Mouse (Mus musculus) mouse embryonic stem cell (cell line): Measurements from ENCODE around the gene Camsap3.
"Not testable (repeated sequence)": the region's sequence is repeated elsewhere in the genome, so short reads cannot be mapped to it uniquely, and the experiment has no call there.

Experiments used
- in situ Hi-C, 2 experiments: fragments of 300-500 bp; cut with MboI; formaldehyde crosslinking; loops; 1 replicate in 1 of 2; 3 replicates in 1 of 2; pipeline ENCODE4 v1.14.3; 2019 to 2020; ENCODE audit warnings: low sequenced_read_pairs in 2 of 2, low pct_unique_long_range_greater_than_20kb in 1 of 2, mixed read lengths in 1 of 2; ENCODE audit not compliant: unreplicated experiment in 1 of 2

The Camsap3 gene

DNA sequence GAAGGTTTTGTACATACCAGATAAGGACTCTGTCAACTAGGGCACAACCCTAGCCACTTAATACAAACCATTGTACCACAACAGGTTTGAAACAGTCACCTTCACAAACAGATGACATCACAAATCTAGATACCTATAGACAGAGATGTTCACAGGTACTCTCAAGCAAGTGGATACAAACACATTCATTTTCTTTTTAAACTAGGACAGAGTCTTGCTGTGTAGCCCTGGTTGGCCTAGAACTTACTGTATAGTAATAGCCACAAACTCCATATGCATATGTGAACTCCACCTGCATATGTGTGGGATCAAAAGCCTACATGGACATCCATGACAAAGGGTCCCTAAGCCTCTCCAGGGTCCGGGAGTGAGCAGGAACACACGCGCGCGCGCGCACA lies at the start of gene Camsap3:
Gene Camsap3 (plus strand): TSS at position 301 of the 398 bp plus-strand sequence.
- in situ Hi-C loops: no loop called here

DNA sequence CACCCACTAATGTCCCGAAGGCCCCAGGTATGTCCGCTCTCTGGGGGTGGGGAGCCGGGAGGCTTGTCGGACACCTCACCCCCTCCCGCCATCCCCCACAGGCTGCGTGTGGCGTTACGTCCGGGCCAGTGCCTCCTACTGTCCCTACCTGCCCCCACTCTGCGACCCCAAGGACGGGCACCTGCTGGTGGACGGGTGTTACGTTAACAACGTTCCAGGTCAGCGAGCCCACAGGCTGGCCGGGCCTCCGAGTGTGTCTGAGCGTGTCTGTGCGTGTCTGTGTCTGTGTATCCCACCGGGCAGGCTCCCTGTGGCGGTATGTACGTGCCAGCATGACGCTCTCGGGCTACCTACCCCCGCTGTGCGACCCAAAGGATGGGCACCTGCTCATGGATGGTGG lies 49.4 kb upstream of the Camsap3 start:
- in situ Hi-C loops: no loop called here

DNA sequence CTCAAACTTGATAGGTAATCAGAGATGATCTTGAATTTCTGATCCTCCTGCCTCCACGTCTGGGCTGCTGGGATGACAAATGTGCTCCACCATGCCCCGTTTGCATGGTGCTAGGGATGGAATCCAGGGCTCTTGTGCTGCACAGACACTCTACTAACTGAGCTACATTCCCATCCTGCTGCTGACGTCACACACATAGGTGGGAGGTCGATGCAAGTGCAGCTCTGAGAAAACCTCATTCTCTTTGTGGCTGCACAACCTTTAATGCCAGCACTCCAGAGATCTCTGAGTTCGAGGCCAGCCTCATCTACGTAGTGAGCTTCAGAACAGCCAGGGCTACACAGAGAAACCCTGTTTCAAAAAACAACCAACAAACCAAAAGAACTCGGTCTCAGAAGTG lies 47.9 kb upstream of the Camsap3 start:
- in situ Hi-C loops: no loop called here

DNA sequence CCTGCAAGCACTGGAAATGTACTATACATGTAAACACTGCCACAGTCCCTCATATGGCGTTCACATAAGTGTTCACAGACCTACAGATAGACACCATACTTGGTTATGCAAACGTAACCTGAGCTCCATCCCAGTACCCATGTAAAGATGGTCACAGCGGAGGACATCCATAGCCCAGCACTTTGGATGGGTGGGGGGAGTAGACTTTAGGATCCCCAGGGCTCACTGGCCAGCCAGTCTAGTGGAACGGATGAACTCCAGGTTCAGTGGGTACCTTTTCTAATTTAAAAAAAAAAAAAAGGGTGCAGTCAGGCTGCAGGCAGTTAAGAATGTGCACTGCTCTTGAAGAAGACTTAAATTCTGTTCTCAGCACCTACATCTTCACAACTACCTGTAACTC lies 47.0 kb upstream of the Camsap3 start:
- in situ Hi-C loops: no loop called here

DNA sequence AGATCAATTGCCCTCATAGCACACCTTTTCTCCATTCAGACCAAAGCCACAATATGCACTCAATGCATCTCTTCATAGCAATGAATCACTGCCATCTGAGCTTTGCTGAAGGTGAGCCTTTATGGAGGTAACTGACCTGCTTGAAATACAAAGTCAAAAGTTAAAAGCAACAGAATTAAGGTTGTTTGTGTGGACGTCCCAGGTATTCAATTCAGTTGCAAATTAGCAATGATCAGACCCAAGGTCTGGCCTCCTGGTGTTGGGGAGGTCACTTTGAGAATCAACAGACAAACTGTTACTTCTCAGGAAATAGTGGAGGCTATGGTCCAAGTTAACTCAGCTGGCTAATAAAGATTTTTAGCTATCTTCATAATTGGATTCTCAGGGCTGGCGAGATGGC lies 40.6 kb upstream of the Camsap3 start:
- in situ Hi-C loops: no loop called here

DNA sequence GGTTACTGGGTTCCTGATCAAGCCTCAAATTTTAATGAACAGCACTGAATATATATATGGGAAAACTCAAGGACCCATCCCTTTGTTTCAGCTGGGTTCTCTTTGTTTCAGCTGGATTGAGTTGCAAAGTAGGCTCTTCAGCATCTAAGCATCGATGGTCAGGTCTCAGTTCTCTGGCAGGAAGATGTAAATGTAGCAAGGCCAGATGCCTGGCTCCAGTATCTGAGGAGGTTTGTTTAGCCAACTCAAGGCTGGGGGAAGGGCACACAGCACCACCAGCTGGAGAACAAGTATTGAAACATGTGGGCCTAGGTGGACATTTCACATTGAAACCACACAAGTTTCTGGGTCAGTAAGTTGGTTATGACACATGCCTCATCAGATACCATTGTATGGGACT lies 34.9 kb upstream of the Camsap3 start:
- in situ Hi-C loops: no loop called here

DNA sequence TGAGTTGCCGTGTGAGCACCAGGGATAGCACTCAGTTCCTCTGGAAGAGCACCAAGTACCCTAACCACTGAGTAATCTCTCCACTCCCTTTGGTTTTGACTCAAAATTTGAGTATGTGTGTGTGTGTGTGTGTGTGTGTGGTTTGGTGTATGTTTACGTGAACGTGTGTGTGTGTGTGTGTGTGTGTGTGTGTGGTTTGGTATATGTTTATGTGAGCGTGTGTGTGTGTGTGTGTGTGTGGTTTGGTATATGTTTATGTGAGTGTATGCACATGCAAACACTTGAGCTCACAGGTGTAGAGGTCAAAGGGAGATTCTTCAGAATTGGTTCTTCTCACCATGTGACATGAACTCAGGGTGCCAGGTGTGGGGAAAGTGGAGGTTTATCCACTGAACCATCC lies 31.0 kb upstream of the Camsap3 start:
- in situ Hi-C loops: no loop called here

DNA sequence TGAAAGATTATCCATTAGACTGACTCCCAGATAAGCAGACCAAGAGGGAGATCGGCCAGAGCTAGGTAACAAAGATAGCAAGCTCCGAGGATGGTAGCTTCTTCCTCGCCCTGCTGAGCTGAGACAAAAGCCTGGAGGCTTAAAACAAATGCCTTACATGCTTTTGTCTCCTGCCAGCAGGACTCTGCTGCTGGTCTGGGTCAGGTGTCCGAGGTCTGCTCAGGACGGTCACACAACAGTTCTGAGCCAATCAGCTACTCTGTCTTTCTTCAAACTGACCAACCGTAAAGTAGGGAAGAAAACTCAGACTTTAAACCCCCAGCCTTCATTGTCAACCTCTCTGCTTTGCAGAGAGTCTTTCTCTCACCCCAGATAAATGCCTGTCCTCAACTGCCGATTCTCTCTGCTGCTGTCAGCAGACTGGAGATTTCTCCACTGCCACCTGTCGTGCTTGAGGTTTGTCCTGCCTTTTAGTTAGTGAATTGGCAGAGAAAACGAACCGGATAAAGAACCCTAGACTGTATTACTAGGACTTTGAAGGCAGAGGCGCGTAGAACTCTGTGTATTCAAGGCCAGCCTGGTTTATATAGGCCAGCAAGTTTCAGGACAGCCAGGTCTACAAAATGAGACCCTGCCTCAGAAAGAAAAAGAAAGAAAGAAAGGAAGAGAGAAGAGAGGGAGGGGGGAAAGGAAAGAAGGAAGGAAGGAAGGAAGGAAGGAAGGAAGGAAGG lies 19.3 kb upstream of the Camsap3 start, which contains the start of gene C330021F23Rik:
Gene C330021F23Rik (plus strand): TSS at position 350 of the 731 bp plus-strand sequence.
- in situ Hi-C loops: no loop called here

DNA sequence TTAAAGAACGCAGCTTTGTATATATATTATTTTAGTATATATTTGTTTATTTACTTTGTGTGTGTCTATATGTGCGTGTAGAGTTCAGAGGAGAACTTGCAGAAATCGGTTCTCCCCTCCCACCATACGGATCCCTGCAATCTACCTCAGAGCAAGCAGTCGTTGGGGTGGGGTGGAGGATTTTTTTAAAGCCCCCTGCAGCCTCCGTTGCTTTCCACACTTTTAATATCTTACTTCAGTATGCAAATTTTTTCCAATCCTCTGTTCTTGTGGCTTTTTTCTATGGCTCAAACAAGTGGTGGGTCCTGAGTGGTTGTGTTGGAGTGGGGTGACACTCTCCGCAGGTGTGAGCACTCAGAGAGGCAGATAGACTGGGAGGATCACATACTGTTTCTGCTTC lies 18.7 kb upstream of the Camsap3 start:
- in situ Hi-C loops: no loop called here

DNA sequence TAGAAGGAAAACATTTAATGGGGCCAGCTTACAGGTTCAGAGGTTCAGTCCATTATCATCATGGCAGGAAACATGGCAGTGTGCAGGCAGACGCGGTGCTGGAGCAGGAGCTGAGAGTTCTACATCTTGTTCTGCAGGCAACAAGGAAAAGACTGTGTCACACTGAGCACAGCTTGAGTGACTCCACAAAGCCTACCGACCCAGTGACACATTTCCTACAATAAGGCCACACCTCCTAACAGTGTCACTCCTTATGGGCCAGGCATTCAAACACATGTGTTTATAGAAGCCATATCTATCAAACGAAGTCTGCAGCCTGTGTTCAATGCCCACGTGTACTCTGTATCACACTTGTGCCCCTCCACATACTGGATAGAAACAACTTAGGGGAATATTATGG lies 17.3 kb upstream of the Camsap3 start:
- in situ Hi-C loops: loop anchor here in 1 of 2 experiments (5.0 kb wide), 1 partner anchor 103 kb away; the partner anchor contains the start of gene Fcor

DNA sequence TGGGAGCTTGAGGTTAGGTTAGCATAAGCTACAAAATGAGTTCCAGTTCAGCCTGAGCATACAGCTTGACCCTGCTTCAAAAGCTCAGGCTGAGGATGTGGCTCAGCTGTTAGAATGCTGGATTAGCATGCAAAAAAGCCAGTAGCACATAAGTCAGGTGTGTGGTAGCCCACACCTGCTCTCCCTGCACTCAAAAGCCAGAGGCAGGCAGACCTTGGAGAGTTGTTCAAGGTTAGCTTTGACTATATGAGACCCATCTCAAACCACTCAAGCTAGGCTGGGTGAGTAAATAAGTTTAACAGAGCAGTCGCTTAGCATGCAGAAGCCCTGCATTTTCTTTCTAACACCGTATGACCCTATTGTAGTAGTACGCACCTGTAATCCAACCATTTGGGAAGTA lies 12.5 kb upstream of the Camsap3 start:
- in situ Hi-C loops: loop anchor here in 1 of 2 experiments (5.0 kb wide), 1 partner anchor 98 kb away; the partner anchor contains the start of gene Fcor

DNA sequence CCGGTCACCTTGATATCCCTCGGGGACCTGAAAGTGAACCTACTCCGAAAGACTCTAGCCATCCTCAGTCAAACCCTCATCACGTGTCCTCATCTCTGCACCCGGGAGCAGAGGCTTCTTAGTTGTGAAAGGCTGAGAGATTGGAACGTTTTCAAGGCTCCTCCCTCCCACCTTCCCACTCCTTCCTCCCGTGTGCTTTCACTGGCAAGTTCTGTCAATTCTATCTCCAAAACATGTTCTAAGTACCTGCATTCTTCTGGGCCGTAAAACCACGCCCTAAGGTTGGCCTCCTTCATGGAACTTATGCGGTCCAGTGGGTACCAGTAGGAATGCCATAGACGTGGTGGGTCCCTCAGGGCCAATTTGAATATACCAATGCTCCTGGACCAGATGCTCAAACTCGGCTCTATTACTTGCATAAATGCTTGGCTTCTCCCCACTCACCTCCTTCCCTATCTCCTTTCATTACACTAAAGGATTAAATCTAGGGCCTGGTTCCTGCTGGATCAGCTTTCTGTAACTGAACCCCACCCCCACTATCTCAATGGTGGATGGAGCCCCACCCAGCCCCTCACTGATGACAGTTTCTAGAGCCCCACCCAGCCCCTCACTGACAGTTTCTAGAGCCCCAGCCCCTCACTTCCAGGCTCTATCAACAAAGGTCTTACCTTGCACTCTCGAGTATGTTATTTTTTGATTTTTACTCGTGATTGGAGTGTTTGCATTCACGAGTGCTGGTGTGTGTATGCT lies 10.7 kb upstream of the Camsap3 start:
- in situ Hi-C loops: no loop called here

DNA sequence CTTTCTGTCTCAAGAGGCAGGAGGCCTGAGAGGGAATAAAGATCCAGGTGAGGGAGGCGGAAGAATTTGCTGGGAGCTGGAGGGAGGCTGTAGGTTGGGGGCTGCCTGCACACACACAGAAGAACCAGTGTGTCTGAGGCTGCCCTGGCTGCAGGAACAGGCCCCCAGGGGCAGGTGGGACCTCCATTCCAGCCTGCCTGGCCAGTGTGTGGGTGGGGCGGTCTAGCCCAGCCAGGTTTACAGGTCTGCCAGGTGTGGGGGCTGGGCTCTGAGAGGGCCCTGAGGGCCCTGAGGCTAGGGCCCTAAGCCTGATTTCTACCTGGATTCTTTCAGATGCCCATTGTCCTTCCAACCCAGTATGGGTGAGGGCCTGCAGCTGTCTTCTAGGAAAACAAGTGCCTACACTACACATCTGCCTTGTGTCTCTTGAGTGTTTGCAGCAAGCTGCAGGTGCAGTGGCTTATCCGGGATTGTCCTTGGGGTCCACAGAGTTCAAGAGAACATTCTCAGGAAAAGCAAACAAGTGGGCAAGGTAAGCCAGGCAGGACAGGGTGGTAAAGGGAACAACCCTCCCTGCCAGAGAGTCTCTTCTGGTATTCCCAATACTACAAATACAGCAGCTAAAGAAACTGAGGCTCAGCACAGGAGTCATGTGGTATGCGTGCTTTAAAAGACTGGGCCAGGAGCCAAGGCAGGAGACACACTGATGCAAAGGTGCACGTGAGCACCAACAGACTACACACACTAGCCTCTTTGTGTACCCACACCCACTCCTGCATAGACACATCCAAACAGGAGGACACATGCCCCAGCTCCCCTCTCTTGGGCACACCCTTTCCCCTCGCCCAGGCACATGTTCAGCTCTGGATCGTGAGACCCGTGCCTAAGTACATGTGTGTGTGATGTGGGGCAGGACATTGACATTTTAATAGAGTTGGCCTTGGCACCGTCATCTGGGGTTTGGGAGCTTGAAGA lies 7.4 kb upstream of the Camsap3 start:
- in situ Hi-C loops: no loop called here

DNA sequence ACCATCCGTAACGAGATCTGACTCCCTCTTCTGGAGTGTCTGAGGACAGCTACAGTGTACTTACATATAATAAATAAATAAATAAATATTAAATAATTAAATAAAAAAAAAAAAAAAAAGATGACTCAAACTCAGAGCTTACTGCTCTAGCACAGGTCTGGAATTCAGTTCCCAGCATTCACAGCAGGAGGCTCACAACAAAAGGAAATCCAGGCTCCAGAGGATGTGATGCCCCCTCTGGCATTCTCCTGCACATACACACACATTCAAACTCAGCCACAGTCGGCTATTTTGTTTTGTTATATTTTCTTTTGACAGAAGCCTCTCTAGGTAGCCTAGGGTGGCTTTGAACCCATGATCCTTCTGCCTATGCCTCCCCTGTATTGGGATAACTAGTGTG lies 5.1 kb upstream of the Camsap3 start:
- in situ Hi-C loops: not testable (repeated sequence)

DNA sequence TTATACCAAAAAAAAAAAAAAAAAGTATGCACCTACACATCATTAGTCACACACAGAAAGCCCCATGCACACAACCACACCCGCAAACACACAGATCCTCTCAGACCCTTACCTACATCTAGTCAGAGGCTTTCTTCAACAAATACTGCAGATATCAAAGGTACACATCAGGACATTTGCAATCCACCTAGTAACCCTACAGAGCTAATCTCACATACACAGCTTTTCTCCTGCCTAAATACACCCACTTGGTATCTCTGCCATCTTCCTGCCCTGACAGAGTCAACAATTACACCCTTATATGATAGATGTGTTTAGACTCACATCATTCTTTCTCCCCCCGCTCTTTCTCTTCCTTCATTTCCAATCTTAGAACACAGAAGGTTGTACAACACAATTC lies 641 bp upstream of the Camsap3 start:
- in situ Hi-C loops: no loop called here

DNA sequence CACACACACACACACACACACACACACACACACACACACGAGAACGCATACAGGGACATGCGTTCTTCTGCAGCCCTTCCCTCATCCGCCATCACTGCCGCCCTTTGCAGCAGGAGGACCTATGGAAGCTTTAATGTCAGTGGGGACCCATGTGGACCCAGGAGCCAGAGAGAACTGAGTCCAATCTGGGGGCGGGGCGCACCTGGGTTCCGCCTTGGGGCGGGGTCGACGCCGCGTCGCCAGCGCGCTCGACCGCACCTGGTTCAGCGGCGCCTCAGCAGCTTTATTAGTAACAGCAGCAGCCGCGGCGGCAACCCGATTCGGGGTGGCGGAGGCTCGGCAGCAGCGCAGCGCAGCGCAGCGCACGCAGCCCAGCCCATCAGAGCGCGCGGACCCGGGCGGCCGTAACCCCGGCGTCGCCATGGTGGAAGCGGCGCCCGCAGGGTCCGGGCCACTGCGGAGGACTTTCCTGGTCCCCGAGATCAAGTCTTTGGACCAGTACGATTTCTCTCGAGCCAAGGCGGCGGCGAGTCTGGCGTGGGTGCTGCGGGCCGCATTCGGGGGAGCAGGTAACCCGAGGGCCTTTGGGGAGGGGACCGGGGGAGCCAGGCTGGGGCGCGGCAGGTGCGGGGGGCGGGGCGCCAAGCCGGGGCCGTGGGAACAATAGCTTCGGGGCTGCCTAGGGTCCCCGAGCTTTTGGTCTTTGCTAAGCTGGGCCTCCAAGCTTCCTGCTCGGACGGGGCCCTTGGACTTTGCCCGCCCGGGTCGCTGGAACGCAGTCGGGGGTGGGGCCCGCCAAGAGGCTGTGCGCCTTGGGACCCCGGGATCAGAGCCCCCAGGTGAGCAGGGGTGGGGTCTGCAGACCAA lies 531 bp downstream of the Camsap3 start:
- in situ Hi-C loops: no loop called here

DNA sequence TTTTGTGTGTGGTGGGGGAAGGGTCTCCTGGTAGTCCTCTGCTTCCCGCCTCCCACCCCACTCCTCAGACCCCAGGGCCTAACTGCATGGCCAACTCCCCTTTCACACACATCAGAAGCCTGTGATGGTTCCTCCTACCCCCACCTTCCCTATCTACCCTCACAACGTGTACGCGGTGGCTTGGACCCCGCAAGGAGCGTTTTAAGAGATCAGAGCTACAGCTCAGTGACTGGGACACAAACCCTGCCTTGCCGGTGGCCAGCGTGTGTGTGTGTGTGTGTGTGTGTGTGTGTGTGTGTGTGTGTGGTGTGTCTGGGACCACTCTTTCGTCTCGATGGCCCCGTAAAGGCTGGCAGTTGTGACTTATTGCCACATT lies 1.2 kb downstream of the Camsap3 start:
- in situ Hi-C loops: no loop called here

DNA sequence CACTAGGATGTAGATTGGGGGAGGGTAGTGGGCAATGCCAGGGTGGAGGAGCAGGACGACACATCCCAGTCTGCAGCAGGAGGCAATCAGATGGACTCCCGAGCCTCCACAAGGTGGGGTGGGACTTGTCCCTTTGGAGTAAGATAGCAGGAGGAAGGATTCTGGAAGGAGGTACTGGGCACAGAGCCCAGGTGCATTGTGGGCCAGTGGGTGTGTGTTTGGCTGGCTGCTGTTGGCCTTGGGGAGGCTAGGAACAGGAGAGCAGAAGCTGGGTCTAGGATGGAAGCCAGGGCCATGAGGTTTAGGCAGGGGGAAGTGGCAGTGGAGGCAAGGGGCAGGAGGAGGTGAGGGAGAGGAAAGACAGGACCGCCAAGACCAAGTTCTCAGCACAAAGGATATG lies 6.4 kb downstream of the Camsap3 start:
- in situ Hi-C loops: no loop called here
